Mouse (Mus musculus) gastrocnemius, postnatal 10 days (tissue): ENCODE measurements around the gene Gramd2. TPM values are rescaled to one million over a fixed set of nuclear protein-coding genes. Genes with fewer than 3 reads are reported as not detected.
"Not testable (repeated sequence)": the region's sequence is repeated elsewhere in the genome, so short reads cannot be mapped to it uniquely, and the experiment has no call there.

Experiments
- DNase-seq: peaks from one replicate; pipeline ENCODE4 v3.0.0; 2021; ENCODE audit warnings: mixed read lengths
- total RNA-seq, 2 experiments: library from RNA; stranded (reverse); gene quantifications; 2 replicates each; pipeline ENCODE4 v1.2.3; 2021

Gene Gramd2
- total RNA-seq, 2 experiments from 2014 or later = 0.21 to 1.6 TPM

DNA sequence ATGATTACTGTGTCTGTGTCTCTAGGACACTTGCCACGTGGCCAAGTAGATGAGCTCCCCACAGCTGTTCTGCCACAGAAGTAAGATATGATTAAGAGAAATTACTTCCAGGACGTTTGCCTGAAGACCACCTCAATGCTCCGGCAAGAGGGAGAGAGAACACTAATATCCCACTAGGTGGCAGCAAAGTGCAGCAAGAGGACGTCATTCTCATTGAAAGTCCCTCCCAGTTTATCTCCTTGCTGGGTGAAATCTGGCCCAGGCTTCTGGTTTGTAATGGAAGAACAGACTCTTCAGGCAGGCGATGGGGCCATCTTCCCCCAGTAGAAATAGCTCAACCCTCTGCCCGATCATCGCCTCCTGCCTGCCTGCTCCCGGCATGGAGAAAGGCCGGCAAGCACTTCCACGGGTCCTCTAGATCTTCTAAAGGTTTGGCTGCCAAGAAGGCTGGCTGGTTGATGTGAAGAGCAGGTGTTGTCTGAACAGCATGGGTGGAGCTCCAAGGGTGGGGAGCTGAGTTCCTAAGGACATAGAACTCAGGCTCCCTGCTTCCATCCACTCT, 43.2 kb downstream of the Gramd2 start:
- peak; percentile 56 for DNase-seq

DNA sequence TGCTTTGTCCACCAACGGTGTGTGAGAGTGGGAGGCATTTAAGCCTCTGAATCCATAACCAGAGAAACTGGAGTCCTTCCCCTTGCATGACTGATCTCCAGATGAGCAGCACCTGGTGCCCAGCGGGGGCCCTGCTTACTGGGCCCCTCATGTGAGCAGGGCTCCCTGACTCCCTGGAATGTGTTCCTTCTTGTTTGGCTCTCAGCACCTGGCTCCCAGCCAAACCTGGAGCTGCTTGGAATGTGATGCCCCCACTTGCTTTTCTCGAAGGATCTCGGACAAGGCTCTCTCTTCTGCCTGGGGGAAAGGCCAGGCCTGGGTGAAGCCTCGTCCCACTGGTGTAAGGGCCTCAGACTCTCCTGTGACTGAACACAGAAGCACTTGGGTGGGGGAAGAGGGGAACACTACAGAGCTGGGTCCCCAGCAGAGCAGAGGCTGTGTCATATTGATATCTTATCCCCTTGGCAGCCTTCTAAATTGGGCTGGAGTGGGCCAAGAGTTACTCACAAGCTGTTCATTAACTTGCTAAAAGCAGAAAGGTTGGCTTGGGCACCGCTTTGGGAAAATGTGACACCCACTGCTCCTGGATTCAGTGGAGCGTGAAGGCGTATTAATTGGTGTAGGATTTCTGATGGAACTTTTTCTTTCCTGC, 44.0 kb downstream of the Gramd2 start:
- DNase-seq = peak; percentile 30

DNA sequence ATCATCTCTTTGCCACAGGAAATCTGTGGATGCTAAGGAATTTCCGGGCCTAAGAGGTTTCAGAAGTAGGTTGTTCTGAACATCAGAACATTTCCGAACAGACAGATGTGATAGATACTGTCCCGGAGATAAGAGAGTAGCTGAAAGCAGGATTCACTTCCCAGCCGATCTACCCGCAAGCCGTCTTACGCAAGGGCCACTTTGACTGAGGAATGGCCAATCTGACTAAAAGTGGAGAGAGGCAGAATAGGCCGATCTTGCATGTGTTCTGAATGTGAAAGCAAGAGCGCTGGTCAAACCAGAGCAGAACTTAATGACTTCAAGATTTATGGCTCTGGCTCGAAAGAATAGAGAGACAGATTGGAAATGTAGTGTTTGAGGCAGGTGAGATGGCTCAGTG, 45.6 kb downstream of the Gramd2 start:
- DNase-seq = no peak

DNA sequence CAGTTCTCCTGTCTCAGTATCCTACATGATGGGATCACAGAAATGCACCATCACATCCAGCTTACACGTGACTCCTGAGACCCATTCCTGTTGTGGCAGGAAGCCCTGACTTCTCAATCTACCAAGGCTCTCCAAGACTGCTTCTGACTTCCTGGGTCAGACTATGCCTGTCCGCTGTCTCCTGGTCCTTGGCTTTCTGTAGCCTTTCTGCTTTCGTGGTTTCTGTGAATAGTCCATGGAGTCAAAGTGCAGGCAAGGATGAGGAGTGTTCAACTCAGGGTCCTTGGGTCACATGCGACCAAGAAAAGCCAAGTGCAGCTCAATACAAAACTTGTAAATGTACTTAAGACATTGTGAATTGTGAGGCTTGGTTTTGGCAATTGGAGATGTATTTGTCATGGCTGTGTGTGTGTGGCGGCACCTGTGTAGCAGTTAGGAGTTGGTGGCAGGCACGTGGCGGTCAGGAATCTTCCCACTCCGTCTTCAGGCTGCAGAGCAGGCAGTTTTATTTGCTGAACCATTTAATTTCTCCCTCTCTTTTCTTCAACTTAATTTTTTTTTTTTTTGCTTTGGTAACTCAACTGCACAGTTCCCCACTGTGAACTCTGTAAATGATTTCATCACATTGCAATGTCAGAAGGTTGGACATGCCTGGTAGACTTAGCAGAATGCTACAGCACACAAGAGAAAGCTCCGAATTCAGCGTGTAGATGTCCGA, 47.8 kb downstream of the Gramd2 start:
- no peak for DNase-seq

DNA sequence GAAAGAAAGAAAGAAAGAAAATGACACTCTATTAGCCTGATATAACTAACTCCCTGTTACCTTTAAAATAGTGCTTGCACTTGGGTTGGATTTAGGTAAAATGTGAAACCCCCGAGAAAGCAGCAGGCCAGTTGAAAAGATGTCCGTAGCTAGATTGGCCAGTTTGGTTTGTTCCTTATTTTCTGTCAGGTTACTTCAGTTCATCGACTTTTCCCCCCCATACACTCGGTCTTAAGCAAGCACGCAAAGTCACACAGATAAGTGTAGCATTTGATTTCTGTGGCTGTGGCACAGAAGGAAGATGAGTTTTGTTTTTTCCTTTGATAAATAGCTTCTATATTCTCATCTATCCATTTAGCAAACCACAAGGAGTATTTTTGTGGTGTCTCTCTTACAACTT, 51.2 kb downstream of the Gramd2 start:
- DNase-seq = no peak

DNA sequence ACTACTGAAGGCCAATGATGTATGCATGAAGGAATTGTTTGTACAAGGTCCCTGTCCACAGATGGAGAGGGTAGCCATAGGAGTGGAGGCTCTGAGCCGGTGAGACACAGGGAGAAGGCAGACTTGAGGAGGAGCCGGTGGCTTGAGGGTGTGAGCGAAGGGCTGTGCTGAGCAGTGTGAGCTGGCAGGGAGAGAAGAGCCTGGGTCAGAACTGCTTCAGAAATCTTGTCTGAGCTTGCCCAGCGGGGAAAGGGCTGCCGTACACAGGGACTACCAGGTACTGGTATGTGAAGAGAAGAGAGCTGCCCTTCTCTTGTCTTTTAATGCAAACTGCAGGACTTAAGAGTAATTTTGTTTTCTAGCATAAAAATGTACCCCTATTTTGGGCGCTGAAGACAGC, 53.1 kb downstream of the Gramd2 start:
- no peak for DNase-seq

DNA sequence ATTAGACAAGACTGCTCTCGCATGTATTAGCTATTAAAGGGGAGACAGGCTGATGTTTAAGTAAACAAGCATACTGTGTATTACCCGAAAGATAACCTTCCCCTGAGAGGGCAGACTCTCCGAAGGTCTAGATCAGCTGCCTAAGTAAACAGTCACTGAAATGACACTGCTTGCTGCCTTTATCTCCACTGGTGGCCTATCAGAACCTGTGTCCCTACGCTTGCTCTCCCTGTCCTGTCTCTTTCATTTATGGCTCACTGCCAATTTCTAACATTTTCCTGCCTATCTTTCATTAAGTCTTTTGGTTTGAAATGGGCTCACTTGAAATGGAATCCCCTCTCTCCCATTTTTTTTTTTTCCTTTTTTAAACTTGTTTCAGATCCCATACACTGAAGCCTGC, 55.5 kb downstream of the Gramd2 start:
- no peak for DNase-seq

DNA sequence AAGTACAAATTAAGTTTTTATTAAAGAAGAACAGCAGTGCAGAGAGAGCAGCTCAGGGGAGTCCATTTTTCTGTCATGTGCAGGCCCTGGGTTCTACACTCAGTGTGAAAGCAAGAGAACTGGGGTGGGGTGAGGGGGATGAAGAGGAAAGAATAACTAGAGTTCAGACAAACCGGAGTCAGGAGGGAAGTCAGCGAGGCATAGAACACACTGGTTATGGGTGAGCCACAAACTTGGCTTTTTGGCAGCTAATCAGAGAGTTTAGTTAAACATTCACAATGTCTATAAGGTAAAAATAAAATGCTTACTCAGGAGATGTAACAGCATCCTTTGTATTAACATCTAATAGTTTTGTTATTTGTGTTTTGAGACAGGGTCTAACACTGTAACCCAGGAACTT, 60.6 kb downstream of the Gramd2 start:
- no peak for DNase-seq

DNA sequence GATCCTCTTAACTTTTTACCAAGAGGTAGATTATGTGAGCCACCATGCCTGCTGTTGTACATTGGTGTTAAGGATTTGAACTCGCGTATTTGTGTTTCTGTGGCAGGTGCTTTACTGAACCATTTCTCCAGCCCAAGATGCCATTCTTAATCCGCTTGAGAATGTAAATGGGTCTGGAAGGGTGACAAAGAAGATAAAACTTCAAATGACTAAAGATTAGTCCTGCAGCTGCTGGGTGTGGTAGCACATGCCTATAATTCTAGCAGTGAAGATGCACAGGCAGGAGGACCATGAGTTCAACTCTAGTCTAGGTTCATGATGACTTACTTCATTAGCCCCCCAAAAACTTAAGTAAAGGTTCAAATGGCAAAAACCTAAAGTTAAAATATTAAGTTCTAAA, 64.0 kb downstream of the Gramd2 start:
- DNase-seq = no peak

DNA sequence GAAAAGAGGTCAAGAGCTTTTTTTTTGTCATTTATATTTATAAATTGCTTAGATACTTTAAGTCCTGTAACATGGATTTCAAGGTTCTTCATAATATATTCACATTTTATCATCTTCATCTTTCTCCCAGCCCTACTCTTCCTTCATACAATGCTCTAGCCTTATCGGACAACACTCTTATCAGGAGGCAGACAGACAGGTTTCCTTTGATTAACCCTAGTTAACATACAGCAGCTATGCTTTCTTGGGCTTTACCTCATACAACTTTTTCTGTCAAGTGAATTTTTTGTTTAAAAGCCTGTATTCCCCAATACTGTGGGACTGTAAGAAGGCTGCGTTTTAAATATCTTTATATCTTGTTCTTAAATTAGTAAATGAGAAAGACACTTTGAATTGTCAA, 68.4 kb downstream of the Gramd2 start:
- DNase-seq = no peak

DNA sequence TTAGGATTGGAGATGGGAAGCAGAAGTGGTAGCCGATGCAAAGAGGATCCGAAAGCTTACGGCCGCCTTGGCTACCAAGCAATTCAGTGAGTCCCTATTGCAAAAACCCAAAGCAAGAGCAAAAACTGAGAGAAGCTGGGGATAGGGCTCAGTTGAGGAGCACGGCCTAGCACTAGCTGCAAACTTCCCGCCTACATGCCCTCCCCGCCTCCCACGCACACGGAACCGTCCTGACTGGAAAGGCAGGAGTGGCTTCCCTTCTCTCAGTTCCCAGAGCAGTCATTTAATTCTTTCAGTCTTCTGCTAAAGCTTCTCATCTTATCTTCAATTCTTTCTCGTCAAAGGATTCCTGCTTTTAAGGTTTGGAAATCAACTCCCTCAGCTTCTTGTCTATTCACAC, 69.0 kb downstream of the Gramd2 start:
- DNase-seq = no peak

DNA sequence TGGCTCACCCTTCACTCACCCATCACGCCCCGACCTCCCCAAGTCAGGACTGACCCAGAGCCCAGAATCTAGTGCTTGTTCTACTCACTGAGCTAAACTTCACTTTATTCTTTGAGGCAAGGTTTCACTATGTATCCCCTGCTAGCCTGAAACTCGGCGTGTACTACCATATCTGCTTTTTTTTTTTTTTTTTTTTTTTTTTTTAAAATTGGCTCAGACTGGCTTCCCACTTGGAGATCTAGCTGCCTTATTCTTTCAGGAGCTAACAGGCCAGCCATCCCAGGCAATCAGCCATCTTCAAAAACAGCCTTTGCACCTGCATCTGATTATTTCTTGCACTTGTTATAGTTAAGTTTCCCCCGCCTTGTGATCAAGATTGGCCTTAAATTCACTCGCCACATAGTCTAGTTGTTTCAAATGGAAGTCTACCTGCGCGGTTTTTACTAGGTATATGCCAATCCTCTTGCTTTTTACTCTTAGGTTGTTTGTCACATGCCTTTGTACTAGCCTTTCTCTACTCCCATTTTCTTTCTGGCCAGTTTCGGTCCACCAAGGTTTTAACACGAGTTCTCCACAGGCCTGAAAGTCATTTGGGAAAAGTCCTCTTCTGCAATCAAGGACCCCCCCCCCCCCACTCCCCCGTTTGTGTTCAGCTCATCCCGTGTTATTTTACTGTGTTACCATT, 69.8 kb downstream of the Gramd2 start:
- no peak for DNase-seq

DNA sequence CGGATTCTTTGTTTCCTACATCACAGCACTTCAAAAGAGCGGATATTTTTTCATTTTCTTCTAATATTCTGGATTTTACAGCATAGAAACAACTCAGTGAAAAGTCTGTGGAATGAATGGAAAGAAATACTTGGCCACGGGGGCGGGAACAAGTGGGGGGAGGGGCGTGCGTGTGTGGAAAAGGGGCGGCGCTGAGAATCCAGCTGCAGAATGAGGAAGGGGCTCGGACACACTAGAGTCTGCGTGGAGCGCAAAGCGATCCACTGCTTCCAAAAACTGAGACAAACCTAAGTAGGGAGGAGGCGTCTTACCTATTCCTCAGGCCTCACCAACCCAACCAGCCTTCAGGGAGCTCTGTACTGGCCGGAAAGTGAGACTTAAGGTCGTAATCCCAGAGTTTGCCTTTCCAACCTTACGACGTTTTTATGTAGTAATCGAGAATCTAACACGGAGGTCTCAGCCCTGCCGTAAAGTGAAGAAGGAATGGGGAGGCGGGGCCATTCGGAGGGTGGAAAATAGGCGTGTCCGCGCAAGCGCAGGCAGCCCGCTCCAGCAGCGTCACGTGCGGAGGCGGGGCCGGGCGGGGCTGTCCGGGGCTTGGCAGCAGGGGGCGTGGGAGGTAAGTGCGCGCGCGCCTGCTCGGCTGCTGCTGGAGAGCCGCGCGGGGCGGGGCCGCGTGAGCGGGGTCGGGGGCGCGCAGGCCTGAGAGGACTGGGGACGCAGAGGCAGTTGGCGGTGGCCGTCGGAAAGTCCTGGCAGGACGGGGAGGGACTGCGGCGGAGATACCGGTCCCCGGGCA, 70.5 kb downstream of the Gramd2 start, which contains the start of the genes Senp8 and Myo9a:
Senp8 (minus strand) TSS at position 444 of the 799 bp plus-strand sequence.
Myo9a (plus strand) TSS at position 630 of the 799 bp plus-strand sequence.
- peak; percentile 100 for DNase-seq

DNA sequence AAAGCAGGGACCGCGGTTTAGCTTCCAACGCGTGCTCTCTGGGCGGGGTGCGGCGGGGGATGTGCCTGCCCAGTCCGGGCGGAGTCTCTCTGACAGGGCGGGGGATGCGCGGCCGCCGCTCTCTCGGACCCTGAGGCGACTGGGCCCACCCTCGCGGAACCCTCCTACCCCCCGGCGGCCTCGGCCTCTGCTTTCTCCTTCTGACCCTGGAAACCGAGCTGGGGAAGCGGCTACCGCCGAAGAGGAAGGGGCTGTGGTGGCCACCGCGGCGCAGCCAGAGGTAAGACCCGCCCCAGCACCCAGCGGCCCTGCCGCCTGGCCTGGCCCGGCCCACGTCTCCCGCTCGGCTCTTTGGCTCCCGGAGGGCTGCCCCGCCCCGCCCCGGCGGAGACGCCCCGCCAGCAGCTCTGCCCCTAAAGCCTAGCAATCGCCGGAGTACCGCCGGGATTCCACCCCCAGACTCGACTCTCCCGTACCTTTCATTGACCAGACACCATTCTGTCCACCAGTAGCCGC, 71.2 kb downstream of the Gramd2 start:
- peak; percentile 86 for DNase-seq

DNA sequence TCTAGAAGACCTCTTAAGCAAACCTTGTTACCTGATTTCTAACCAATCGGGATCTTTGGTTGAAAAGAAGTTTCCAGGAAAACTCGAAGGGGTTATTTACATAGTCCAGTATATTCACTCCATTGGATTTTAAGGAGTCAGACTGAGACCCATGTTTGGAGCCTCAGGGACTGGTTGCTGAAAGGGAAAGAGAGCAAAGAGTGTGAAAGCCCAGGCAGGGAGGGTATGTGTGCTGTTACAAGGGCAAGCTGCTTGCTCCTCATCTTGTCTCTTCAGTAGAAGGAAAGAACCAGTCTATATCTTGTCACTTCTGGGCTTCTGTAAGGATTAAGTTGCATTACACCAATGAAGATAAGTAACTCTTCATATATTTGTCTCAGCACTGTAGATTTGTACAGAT, 72.0 kb downstream of the Gramd2 start:
- DNase-seq = no peak

DNA sequence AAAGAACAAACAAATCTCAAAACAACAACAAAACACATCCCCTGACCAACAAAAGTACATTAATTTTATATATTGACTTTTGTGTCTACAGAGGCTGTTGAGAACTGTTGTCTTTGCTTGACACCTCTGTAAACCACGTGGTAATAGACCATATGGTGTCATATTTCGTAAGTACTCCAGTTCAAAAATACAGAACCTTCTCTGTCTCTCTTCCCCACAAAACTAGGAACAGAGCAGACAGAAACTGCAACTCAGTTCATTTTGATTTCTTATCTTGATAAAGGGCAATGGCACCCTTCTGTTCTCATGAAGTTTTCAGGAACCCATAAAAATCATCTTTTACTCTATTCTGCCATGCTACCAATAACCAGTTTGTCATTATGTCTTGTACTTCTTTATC, 75.3 kb downstream of the Gramd2 start:
- DNase-seq = no peak

DNA sequence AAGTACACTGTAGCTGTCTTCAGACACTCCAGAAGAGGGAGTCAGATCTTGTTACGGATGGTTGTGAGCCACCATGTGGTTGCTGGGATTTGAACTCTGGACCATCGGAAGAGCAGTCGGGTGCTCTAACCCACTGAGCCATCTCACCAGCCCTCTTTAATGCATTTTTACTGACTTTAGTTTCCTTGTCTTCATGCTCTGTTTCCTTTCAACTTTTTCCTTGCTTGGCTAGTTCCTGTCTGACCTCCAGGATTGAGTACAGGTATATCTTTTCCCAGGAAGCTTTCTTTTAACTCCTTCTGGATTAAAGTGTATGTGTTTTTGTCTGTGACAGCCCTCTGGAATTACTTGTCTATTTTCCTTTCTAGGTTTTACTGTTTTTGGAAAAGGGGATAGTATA, 77.1 kb downstream of the Gramd2 start:
- not testable (repeated sequence) for DNase-seq

DNA sequence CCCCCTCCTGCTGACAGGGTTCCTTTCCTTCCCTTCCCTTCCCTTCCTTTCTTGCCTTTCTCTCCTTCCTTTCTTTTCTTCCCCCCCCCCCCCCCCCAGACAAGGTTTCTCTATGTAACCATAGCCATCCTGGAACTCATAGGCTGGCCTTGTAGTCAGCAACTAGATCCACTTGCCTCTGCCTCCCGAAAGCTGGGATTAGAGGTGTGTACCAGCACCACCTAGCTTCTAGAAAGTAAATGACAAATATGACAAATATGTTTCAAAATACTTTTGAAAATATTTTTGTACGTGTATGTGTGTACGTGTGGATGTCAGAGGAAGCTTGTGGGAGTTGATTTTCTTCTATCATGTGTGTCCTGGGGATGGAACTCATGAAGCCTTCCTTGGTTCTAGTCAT, 80.6 kb downstream of the Gramd2 start:
- DNase-seq = no peak

DNA sequence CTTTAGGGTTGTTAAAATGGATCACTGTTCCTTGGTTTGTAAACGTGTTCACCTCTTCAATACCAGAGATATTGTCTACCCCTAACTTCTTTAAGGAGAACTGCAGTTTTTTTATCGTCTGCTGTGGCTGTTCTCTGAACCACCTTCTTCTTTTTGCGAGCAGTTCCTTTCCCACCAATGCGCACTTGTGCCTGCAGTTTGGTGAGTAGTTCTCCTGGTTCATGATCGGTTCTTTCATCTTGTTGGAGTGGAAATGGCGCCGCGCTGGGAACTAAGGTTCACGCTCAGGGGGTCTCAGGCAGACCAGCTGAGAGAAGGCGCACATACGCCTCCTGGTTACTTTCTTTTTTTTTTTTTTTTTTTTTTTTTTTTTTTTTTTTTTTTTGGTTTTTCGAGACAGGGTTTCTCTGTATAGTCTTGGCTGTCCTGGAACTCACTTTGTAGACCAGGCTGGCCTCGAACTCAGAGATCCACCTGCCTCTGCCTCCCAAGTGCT, 87.1 kb downstream of the Gramd2 start:
- not testable (repeated sequence) for DNase-seq
